Mouse (Mus musculus) adrenal gland, postnatal 4 days (tissue): ENCODE results near the gene Cga. TPM values are rescaled to one million over a fixed set of nuclear protein-coding genes. Genes with fewer than 3 reads are reported as not detected.
"Not testable (repeated sequence)": the region's sequence is repeated elsewhere in the genome, so short reads cannot be mapped to it uniquely, and the experiment has no call there.

Experiments
- DNase-seq, 2 experiments: peaks; one replicate each; pipeline ENCODE4 v3.0.0; 2021 to 2022; ENCODE audit warnings: low spot score in 2 of 2, mixed read lengths in 2 of 2
- total RNA-seq, 2 experiments: library from RNA; stranded (reverse); gene quantifications; 2 replicates each; pipeline ENCODE4 v1.2.3; 2021

The Cga gene
- total RNA-seq, 2 experiments from 2014 or later = not detected

DNA sequence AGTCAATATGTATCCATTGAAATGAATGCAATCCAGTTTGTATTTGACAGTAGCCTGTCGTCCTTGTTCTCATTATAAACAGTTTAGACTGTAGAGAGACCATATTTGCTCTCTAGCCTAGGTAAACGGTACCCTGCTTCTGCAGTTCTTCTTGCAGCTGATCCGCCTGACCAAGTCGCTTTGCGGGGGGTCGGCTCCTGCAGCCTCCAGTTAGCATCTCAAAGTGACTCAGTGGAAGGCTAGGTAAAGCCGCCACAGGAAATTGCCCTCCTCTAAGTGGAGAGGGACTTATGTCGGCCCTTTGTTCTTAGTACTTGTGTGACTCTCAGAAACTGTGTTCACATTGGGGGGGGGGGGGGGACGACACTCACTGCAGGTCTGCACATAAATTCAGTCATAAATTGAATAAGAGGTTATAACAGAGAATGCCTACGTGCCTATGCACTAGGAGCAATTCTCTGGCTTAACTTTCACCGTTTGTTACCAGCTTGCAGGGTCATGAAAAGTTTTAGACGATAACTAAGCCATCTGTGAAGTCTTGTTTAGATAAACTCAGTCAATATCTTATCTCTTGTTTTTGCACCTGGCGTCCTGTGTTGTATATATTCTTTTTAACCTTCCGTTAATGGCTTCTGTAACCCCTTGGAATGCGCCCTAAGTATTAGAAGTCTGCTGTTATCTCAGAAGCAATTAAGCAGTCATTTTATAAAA lies 4.3 kb upstream of the Cga start:
- DNase-seq = no peak

DNA sequence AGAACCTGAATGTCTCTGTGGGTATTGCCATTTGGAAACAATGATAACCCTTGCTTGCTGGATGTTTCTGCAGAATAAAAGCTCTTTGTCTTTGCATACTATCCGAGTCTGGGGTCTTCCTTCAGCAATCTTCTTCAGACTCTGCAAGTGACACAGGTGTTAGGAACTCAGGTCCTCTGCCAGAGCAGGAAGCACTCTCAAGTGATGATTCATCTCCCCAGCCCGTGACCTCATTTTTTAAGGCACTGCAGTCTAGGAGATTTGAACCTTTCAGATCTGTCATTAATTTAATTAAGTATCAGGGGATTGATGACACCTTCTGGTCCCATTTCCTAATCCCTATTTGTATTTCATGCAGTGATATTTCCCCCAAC lies 3.8 kb upstream of the Cga start:
- DNase-seq = no peak

GRCm38 (mm10) chr4:34898497-34898896 lies 4.9 kb downstream of the Cga start:
- no peak for DNase-seq

- no peak for DNase-seq
These were observed 5.7 kb downstream of the Cga start for GRCm38 (mm10) chr4:34899322-34899721.

DNA sequence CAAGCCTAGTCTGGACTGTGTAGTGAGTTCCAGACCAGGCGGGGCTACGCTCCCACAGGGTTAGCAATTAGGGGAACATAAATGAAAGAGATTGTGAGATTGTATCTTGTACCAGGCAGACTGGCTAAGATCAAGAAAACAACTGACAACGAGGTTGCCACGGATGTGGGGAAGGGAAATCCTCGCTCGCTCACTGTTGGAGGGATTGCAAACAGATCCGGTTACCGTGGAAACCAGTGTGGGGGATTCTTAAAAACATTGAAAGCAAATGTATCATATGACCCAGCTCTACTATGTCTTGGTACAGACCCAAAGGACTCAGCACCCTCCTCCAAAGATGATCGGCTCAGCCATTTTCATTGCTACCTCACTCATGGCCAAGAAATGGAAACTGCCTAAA lies 6.6 kb downstream of the Cga start:
- DNase-seq = no peak

GRCm38 (mm10) chr4:34901166-34901565 lies 7.6 kb downstream of the Cga start:
- DNase-seq = no peak

GRCm38 (mm10) chr4:34901582-34901981 lies 8.0 kb downstream of the Cga start:
- not testable (repeated sequence) for DNase-seq

DNA sequence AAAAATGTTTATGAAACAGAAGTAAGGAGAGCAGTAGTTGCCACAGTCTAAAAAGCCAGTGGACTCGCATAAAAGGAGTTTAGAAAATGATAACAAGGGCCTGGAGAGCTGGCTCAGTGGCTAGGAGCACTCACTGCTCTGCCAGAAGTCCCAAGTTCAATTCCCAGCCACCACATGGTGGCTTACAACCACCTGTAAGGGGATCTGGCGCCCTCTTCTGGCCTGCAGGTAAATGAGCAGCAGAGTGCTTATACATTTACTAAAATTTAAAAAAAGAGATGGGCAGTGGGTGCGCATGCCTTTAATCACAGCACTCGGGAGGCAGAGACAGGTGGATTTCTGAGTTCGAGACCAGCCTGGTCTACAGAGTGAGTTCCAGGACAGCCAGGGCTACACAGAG lies 11.8 kb downstream of the Cga start:
- DNase-seq = no peak

GRCm38 (mm10) chr4:34906151-34906550 lies 12.6 kb downstream of the Cga start:
- no peak for DNase-seq

GRCm38 (mm10) chr4:34907026-34907425 lies 13.4 kb downstream of the Cga start:
- no peak for DNase-seq

DNA sequence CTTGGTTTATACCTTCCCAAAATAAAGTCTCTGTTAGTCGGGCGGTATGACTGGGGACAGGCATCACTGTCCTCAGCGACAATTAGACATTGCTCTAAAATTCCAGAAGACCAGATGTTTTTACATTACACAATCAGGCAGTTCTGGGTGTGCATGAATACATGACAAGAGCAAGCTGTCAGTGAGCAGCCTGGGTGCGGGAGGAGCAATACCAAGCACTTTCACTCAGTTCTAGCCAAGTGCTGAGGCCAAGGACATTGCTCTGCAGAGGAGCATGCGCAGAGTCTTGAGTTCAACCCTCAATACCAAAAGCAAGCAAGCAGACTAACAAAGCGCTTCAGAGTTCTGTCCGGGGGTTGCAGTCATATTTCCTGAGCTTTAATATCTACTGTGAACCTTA lies 14.5 kb downstream of the Cga start:
- DNase-seq = no peak

DNA sequence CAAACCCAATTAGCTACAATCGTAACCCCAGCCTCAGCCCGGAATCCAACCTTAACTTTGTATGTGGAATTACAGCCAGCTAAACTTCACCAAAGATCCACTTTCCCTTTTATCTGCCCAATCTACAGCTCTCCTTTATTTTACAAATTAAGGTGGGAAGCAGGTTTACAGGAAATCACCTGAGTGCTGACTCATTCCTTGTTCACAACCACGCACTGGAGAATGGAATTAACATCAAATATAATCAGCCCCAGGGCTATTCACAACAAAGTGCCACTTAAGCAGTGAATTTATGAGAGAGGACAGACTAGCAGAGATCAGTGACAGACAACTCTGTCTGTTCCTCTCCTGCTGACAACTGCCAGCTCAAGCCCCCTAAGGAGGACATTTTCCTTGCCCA lies 17.8 kb downstream of the Cga start:
- DNase-seq = no peak

- no peak for DNase-seq
These were observed 18.6 kb downstream of the Cga start for GRCm38 (mm10) chr4:34912171-34912570.

DNA sequence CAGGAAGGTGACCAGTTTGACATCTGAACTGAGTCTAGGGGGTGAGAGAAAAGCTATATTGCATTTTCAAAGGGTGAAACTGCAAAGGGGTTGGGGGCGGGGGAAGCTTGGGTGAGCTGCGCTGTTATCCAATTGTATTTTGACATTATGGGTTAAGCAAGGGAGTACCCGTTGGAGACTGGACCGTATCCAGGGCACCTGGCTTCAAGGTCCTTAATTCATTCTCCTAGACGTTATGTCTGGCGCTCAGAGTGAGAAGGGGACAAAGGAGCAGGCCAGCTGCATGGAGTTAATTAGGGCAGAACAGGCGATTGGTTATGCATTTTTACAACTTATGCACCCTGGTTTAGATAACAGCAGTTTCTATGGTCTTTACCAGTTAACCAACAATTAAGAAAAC lies 23.8 kb downstream of the Cga start:
- no peak for DNase-seq

DNA sequence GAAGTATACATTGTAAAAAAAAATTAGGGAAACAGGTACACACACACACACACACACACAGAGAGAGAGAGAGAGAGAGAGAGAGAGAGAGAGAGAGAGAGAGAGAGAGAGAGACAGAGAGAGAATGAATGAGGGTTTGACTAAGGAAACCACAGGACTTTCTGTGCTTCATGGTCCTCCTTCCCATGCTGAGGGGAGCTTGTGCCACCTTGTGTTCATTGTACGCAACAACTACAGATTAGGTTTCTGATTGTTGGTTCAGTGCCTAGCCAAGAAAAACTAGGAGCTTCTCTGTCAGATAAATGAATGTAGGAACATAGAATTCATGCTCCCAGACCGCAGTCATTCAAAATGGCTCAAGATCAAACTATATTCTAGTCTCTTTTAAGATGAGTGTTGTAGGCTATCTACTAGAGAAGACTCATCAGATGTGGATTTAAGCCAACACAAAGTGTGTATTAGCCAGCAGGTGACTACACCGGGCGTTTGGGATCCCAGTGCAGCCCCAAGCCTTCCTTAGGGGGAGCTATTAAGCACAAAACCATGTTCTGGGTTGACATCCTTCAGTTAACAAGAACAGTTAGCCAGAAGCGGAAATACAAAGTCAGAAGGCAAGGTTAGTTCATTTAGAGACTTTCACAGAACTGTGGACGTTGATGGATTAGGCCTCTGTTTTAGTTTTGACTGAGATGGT lies 28.7 kb downstream of the Cga start:
- DNase-seq = no peak

DNA sequence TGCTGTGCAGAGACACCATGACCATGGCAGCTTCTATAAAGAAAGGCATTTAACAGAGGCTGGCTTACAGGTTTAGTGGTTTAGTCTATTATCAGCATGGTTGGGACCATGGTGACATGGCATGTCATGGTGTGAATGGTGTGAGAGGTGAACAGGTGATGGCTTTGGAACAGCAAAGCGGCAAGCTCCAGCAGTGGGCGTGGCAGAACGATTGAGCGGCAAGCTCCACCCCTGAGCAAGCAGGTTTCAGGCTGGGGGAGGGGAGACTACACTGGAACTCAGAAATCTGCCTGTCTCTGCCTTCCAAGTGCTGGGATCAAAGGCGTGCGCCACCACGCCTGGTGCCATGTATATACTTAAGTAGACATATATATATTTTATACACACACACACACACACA lies 34.8 kb downstream of the Cga start:
- not testable (repeated sequence) for DNase-seq

- DNase-seq = no peak
These were observed 47.5 kb downstream of the Cga start for GRCm38 (mm10) chr4:34941046-34941445.

GRCm38 (mm10) chr4:34947181-34947580 lies 53.6 kb downstream of the Cga start:
- no peak for DNase-seq

DNA sequence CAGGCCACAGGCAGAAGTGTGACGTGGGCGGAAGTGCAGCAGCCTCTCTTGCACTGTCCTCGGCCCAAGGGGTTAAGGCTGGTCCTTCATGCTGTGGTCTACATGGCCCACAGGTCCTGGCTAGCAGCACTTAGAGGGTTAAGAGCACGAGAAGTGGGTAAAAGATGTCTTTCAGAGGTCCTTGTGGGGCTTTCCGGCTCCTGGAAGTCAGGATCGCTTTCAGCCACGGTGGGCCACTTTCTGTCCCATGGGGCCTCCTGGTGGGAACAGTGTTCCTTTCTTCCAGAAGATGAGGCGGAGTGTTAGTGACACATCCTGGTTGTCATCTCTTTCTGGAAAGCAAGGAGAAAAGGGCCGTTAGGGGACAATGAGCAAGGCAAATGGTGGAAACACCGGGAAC lies 60.1 kb downstream of the Cga start:
- DNase-seq = no peak
